Mouse (Mus musculus): Measurements from ENCODE around the gene Csf1.

The Csf1 gene

DNA sequence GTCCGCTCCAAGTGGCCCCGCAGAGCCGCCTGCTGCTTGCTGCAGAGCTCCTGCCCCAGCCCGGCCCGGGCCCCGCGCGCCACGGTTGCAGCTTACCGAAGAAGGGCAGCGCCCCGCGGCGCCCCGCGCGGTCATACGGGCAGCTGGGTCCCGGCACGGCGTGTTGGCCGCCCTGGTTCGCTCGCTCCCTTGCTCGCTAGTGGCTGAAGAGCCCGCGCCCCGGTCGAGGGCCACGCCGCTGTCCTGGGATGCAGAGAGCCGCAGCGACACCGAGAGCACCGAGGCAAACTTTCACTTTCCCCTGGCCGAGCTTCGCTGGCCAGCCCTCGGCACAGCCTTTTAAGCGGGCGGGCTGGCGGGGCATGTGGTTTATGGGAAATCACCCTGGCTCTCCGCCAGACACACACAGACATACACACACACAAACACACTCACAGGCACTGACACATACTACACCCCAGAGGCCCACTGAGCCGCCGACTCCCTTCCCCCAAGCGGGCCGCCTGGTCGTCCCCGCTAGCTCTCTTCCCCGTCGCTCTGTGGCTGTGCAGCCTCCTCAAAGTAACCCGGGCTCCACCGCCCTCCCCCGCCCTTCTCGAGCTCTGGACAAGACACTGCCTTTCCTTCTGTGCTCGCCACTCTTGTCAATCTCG lies at the start of gene Csf1:
Gene Csf1, minus strand, starts transcription at position 541 of the 653 bp plus-strand sequence.
- TF ChIP-seq GATA4 (IDR thresholded peaks at IDR 0.05; ENCODE audit: insufficient replicate concordance, low read length): 0 out of 2 replicates have a peak, but pooled peaks have one; percentile 35

DNA sequence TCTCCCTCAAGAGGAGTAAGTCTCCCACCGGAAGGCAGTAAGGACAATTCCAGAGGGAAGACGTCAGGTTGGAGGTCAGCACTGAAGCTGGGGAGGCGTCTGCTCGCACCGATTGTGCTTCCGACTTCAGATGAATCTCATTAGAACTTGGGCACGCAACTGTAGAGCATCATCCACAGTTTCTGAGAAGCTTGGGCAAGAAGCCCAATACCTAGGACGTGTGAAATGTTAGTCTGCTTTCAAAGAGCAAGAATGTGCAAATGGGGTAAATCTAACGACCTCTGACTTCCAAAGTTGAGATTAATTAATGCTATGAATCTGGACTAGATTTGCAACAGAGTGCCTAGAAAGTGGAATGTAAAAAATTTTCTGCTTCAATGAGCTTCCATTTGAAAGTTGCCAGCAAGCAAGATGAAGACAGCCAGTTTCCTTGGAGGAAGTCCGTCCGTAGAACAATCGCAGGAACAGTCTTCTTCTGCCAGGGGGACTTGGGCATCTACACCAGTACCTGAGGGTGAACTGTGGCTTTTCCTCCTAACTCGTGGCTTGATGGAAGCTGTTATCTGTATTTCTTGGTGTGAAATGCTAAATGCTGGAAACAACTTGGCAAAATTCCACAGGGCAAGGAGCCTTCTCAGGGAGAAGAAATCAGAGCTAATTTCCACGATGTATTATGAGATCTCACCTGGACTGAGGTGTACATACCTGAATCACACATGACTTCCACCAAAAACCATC lies 47.9 kb upstream of the Csf1 start:
- TF ChIP-seq GATA4 (IDR thresholded peaks at IDR 0.05; ENCODE audit: insufficient replicate concordance, low read length): no peak

DNA sequence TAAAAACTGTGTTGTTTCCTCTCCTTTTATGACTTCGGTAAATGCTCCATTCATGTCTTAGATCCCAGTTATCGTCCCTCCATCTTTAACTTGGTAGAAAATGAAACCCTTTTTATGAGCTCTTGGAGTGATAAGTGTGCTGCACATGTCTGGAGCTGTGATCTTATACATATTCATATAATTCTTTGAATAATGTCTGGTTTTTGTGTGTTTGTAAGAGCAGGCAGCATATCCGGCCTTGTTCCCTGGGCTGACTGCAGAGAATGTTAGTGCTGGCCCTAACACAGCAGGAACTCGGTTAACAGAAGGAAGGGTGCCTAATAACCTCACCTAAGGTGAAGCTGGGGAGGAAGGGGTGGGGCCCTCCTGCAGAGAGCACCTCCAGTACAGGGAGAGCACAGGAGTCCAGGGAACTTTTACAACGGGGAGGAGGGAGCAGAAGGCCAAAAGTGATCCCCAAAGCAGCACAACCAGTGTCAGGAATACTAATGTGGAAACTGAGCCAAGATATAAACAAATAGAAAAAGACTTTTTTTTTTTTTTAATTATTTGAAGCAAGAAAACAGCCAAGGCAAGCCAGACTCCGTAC lies 47.2 kb upstream of the Csf1 start:
- no peak for TF ChIP-seq GATA4 (IDR thresholded peaks at IDR 0.05; ENCODE audit: insufficient replicate concordance, low read length)

DNA sequence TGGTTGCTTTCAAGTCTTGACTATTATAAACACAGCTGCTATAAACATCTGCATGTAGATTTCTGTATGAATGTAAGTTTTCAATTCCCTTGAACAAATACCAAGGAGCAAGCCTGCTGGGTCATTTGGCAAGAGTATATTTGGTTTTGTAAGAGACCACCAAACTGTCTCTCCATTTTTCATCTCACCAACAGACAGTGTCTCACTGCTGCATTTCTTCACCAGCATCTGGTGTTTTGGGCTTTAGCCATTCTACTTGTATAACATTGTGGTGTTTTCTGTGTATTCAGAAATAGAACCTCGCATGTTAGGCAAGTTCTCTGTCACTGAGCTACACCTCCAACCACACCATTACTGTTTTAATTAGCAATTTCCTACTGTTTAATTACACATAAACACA lies 46.6 kb upstream of the Csf1 start:
- TF ChIP-seq GATA4 (IDR thresholded peaks at IDR 0.05; ENCODE audit: insufficient replicate concordance, low read length): no peak

DNA sequence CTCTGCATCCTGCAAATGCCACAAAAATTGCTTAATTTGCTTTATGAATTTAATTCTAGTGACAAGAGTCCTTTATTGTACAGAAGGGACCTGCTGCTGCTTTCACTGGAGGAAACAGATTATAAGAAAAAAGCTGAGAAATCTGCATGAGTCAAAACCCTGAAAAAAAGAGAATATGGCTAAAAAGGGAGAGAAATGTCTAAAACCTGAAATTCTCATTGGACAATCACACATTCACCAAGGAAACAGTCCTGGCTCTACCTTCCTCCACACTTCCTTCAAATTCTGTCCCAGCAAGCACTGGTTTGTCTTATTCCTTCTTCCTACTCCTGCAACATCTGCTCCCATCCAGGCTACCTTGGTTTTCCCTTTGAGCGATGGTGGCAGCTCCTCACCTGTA lies 44.5 kb upstream of the Csf1 start:
- TF ChIP-seq GATA4 (IDR thresholded peaks at IDR 0.05; ENCODE audit: insufficient replicate concordance, low read length): no peak

- TF ChIP-seq GATA4 (IDR thresholded peaks at IDR 0.05; ENCODE audit: insufficient replicate concordance, low read length): peak; percentile 36; the same call in 1 of the 2 replicates
These were observed 42.1 kb upstream of the Csf1 start for GRCm38 (mm10) chr3:107802185-107802946.

DNA sequence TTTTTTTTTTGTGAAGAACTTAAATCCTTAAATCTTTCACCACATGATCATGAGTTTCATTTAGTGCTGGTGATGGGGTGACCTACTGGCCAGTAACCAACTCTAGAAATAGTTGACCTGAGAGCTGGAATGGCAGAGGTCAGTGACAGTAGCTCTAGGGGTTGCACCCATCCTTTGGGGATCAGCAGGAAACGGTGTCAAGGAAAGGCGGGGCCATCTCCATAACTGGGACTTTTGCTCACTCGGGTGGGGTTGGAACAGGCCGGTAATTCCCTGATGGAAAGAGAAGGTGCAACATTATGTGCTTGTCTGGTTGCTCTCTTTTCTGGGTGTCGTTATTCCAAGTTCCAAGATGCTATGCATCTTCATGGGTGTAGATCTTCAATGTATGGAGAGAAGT lies 38.7 kb upstream of the Csf1 start:
- no peak for TF ChIP-seq GATA4 (IDR thresholded peaks at IDR 0.05; ENCODE audit: insufficient replicate concordance, low read length)

DNA sequence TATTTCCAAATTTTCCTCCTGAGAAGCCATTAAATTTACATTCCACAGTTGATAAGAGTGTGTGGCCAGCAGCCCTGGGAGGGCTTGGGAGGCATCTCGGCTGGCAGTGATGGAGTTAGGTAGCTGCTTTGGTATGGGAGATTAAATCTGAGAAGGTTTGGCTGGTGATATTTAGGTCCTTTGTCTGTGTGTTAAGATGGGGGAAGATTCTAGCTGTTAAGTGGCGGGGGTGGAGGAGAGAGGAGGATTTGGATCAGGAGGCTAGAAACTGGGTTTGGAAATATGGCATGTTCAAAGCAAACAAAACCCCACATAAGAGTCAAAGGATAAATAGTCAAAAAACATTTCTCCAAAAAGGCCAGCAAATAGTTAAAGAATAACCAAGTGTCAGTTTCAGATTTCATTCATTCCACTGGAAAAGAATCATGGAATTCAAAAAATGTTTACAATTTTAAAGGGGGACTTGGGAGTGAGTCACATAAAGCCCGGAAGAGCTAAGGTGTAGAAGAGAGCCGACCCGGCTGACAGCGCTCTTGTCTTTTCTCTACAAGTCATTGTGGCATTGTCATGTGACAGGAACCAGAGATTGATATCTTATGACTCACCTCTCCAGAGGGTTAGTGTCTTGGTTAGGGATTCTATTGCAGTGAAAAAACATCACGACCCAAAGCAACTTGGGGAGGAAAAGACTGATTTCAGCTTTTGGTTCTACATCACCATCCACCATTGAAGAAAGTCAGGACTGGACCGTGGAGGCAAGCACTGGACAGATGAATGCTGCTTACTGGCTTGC lies 36.1 kb upstream of the Csf1 start:
- TF ChIP-seq GATA4 (IDR thresholded peaks at IDR 0.05; ENCODE audit: insufficient replicate concordance, low read length): no peak

- TF ChIP-seq GATA4 (IDR thresholded peaks at IDR 0.05; ENCODE audit: insufficient replicate concordance, low read length): no peak
These were observed 34.6 kb upstream of the Csf1 start for GRCm38 (mm10) chr3:107794890-107795289.

- TF ChIP-seq GATA4 (IDR thresholded peaks at IDR 0.05; ENCODE audit: insufficient replicate concordance, low read length): 0 out of 2 replicates have a peak, but pooled peaks have one; percentile 3
These were observed 33.3 kb upstream of the Csf1 start for GRCm38 (mm10) chr3:107793300-107794201.

- no peak for TF ChIP-seq GATA4 (IDR thresholded peaks at IDR 0.05; ENCODE audit: insufficient replicate concordance, low read length)
These were observed 32.5 kb upstream of the Csf1 start for GRCm38 (mm10) chr3:107792736-107793135.

GRCm38 (mm10) chr3:107790766-107791303 lies 30.6 kb upstream of the Csf1 start:
- no peak for TF ChIP-seq GATA4 (IDR thresholded peaks at IDR 0.05; ENCODE audit: insufficient replicate concordance, low read length)

GRCm38 (mm10) chr3:107790227-107790626 lies 30.0 kb upstream of the Csf1 start:
- TF ChIP-seq GATA4 (IDR thresholded peaks at IDR 0.05; ENCODE audit: insufficient replicate concordance, low read length): no peak
